Mouse (Mus musculus): ENCODE measurements around the gene Tas2r134.

Tas2r134 gene

DNA sequence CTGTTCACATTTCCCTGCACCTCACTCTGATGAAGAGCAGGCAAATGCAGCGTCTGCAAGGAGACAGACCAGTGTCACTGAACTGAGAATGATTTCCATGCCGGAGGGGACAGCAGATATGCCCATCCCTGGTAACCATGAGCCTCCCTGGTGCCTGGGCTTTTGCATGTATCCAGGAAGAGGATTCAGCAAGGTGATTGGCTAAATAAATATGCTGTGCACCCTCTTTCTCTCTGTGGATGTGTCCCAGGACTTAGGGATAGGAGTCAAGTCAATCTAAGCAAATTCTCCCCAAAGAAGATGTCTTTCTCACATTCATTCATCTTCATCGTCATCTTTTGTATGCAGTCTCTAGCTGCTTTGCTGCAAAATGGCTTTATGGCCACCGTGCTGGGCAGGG, at the start of gene Tas2r134:
TSS of gene Tas2r134 (plus strand) at position 301 of the 400 bp plus-strand sequence.
- no peak for ATAC-seq (ENCODE audit: insufficient number of reproducible peaks, low FRiP score, low TSS enrichment)

GRCm38 (mm10) chr2:51579767-51580166, 47.5 kb upstream of the Tas2r134 start:
- no peak for ATAC-seq (ENCODE audit: insufficient number of reproducible peaks, low FRiP score, low TSS enrichment)

DNA sequence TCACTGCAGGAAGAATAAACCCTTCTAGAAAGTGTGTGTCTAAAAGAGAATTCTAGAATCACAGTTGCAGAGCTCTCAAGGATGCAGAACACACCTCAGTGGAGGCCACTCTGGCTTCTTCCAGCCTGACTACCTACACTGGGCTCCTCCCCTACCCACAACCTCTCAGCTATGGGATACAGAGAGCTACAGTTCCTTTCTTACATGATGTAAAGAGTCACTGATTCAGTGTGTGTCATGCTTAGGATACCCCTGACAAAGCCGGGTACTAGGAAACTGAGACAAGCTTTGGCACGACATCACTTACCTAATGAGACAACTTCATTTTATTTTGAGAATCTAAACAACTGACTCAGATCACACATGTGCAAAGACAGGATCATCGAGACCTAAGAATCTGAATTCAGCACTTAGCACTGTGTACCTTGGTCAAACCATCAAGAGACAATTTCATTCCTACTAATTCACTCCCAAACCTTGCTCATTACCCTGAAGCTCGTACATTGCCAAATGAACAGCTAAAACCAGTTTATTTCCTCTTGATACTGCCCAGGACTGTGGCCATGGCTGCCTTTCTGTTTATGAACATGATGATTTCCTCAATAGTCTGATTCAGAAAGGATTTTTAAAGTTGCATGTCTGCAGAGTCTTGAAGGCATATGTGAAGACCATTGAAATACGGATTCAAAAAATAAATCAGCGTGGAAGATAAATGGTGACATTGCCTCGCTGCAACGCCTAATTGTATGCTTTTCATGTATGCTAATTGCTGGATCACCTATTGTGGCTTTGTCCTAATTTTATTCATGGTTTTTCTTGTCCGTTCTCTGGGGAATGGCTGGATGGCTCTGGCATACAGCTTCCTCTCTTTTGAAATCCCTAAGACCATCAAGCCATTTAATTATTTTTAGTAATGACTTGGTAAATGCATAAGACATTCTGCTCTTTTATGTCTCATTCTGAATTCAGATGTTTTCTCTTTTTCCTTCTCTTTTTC, 43.0 kb upstream of the Tas2r134 start:
- no peak for ATAC-seq (ENCODE audit: insufficient number of reproducible peaks, low FRiP score, low TSS enrichment)

GRCm38 (mm10) chr2:51588336-51588735, 39.0 kb upstream of the Tas2r134 start:
- no peak for ATAC-seq (ENCODE audit: insufficient number of reproducible peaks, low FRiP score, low TSS enrichment)

DNA sequence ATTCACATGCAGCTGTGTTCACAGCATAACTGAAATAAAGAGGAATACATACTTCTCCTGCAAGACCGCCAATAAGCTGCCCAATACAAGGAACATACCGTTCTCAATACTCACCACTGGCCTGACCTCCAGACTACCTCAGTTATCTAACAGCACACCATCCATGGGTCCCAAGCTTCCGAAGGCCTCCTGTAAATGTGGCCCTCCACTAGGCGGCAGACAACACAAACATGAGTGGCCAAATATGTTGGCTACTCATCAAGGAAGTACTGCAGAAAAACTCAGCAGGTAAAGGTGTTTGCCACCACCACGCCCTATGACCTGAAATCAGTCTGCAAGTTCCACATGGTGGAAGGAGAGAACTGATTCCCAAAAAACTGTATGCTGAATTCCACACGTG, 38.4 kb upstream of the Tas2r134 start:
- no peak for ATAC-seq (ENCODE audit: insufficient number of reproducible peaks, low FRiP score, low TSS enrichment)

DNA sequence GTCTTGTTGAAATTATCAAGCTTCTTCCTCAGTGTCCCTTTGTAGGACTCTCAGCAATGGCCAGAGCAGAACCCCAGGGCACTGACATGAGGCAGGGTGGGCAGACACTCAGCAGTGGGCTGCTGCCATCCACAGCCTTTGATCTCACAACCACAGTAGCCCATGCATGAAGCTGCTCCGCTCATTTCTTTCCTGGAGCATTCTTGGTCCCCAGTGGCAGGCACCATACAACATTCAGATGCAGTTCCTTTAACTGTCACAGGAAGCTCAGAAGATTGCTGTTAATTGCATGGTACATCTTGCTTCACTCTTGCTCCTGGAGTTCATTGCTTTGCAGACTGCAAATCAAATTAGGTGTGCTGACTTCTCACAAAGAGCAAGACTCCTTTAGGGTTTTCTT, 37.7 kb upstream of the Tas2r134 start:
- ATAC-seq (ENCODE audit: insufficient number of reproducible peaks, low FRiP score, low TSS enrichment), result no peak

DNA sequence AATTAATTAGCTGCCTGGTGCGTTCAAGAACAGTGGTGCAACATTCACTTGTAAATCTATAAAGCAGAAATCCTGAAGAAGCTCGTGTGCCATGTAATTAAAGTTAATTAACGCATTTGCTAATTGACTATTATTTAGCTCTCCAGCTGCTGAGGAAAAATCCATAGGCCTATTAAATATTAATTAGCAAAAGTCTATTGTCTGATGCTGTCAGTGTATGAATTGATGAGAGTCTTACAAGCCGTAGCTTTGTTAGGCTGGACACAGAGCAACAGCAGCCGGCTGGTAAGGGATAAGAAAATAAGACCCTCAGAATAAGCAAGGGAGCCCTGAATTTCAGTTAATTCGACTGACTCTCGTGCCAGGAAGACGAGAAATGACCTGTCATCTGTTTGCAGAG, 37.0 kb upstream of the Tas2r134 start:
- no peak for ATAC-seq (ENCODE audit: insufficient number of reproducible peaks, low FRiP score, low TSS enrichment)

DNA sequence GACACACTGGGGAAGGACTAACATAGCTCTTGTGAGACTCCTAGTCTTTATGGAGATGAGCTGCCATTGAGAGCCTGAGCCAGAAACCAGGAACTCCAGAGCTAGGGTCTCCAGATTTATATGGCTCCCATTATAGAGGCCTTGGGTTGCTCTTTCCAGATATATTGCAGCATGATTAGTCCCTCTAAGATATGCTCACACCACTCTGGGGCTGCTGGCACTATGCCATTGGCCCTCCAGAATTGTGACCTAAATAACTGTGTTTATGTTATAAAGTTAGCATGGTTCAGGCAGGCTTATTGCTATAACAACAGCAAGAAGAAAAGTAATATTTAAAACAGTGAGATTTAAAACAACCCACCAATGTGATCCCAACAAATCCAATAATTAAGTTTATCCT, 35.2 kb upstream of the Tas2r134 start:
- ATAC-seq (ENCODE audit: insufficient number of reproducible peaks, low FRiP score, low TSS enrichment), result no peak

DNA sequence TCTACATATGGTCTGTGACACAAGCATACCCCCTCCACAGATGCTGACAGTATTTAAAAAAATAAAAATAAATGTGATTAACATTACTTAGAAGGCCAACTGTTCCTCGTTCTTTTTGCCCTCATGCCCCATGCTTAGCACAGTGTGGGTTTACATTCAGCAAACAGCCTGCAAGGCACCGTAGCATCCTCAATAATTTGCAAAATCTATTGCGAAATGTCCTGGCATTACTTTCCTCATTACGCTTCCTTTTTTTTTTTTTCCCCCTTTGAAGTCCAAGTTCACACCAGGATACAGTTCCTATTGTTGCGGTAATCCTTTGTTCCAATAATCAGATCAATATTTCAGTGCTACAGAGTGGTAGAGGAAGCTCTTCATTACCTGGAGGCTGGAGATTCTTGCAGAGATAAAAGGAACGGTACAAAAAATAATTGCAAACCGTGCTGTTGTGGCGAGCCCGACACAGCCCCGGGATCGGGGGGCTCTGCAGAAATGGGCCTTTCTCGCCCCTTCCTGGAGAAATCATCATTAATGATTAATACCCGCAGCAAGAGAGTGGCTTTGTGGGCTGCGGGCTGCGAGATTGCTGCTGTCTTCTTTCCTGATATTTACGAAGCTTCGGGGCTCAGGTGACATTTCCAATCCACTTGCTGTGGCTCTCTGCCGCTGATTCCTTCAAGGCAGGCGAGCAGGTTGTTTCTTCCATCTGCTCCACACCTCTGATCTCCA, 27.7 kb upstream of the Tas2r134 start:
- ATAC-seq (ENCODE audit: insufficient number of reproducible peaks, low FRiP score, low TSS enrichment), result no peak

- ATAC-seq (ENCODE audit: insufficient number of reproducible peaks, low FRiP score, low TSS enrichment), result no peak
Observed at GRCm38 (mm10) chr2:51600202-51600487, 27.2 kb upstream of the Tas2r134 start.

DNA sequence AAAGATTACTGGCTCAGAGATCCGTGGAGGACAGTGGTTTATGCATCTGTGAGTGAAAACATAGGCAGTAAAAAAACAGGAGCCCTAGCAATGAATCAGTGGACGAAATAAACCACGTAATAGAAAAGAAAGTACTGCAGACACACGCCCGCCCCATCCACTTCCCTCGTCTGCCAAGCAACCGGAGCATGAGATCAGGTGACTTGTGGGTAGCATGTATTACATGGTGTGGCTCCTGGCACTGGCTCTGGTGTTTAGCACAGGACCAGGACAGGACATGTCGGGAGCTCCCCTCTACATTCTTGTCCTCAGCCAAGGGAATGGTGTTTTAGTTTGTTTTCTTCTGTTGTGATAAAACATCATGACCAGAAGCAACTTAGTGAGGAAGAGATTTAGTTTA, 26.4 kb upstream of the Tas2r134 start:
- ATAC-seq (ENCODE audit: insufficient number of reproducible peaks, low FRiP score, low TSS enrichment), result no peak

- ATAC-seq (ENCODE audit: insufficient number of reproducible peaks, low FRiP score, low TSS enrichment), result no peak
Observed at GRCm38 (mm10) chr2:51610305-51610704, 17.0 kb upstream of the Tas2r134 start.

DNA sequence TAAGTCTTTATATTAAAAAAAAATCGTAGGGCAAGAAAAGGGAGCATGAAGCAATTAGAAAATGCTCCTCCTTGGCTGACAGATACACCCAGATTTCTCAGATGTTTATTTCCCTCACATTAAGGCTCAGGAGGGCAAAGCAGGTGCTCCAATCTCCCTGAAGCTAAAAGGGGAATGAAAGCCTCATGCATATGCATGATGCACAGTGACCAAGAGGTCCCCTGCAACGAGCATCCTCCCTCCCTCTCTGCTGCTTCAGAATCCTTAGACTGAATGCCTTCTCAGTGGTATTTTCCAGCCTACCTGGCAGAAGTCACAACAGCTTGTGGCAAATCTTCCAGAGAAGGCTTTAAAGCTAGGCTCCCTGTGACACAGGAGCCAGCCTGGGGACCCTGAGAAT, 16.4 kb upstream of the Tas2r134 start:
- ATAC-seq (ENCODE audit: insufficient number of reproducible peaks, low FRiP score, low TSS enrichment), result no peak

GRCm38 (mm10) chr2:51613716-51614115, 13.6 kb upstream of the Tas2r134 start:
- peak; percentile 10; the same call in 1 of the 2 replicates for ATAC-seq (ENCODE audit: insufficient number of reproducible peaks, low FRiP score, low TSS enrichment)

DNA sequence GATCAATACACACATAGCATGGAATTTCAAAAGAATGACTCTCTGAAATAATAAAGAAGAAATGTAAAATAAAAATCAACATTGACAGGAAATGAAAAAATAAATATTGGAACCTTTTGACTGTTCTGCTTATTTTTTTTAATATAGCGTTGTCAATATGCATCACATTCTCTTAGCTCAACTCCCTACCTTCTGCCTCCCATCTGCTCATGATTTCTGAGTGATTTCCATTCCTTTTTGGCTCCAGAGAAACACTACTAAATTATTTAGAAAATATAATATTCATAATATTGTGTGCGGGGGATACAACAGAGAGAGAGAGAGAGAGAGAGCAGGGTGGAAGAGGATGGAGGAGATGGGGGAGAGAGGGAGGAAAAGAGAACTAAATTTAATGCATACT, 5.4 kb upstream of the Tas2r134 start:
- ATAC-seq (ENCODE audit: insufficient number of reproducible peaks, low FRiP score, low TSS enrichment), result no peak

GRCm38 (mm10) chr2:51626007-51626406, 1.3 kb upstream of the Tas2r134 start:
- no peak for ATAC-seq (ENCODE audit: insufficient number of reproducible peaks, low FRiP score, low TSS enrichment)

- no peak for ATAC-seq (ENCODE audit: insufficient number of reproducible peaks, low FRiP score, low TSS enrichment)
Observed at GRCm38 (mm10) chr2:51631428-51631827, 4.1 kb downstream of the Tas2r134 start.

DNA sequence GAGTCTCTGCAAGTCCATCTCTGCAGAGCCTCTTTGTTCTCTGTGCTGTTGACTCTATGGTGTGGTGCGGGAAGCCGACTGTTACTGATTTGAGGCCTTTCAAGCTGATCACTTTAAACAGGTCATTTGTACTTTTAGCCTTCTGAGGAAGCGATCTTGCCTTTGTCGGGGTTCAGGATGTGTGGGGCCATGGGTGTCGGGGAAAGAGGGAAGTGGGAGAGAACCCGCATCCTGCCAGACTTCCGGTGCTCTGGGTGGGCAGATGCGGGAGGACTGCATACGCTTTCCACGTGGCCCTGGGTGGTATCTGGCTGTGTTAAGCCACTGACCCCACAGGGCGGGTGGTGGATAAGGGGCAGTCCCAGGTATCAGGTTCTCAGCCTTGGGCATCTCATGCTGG, 10.4 kb downstream of the Tas2r134 start:
- ATAC-seq (ENCODE audit: insufficient number of reproducible peaks, low FRiP score, low TSS enrichment), result 0 out of 2 replicates have a peak, but pooled peaks have one; percentile 26

- no peak for ATAC-seq (ENCODE audit: insufficient number of reproducible peaks, low FRiP score, low TSS enrichment)
Observed at GRCm38 (mm10) chr2:51641635-51642034, 14.3 kb downstream of the Tas2r134 start.

- ATAC-seq (ENCODE audit: insufficient number of reproducible peaks, low FRiP score, low TSS enrichment), result no peak
Observed at GRCm38 (mm10) chr2:51643244-51644139, 16.2 kb downstream of the Tas2r134 start.

GRCm38 (mm10) chr2:51647972-51648371, 20.7 kb downstream of the Tas2r134 start:
- ATAC-seq (ENCODE audit: insufficient number of reproducible peaks, low FRiP score, low TSS enrichment), result no peak

Data from cerebellum, adult (tissue).